Mouse (Mus musculus) midbrain, embryonic 14.5 days (tissue): ENCODE results near the gene Pigg. TPM values are rescaled to one million over a fixed set of nuclear protein-coding genes. Genes with fewer than 3 reads are reported as not detected.
"Not testable (repeated sequence)": the region's sequence is repeated elsewhere in the genome, so short reads cannot be mapped to it uniquely, and the experiment has no call there.

Source experiments
- ATAC-seq: fragments of 200-750 bp; cut with Nextera tagmentation; 2 replicates; pipeline ENCODE4 v1.8.0; 2017; ENCODE audit warnings: moderate number of reproducible peaks, moderate library complexity; ENCODE audit not compliant: low FRiP score, low TSS enrichment
- DNase-seq: peaks from one replicate; pipeline ENCODE4 v3.0.0-alpha.2; 2015
- H3K27ac ChIP-seq: fragments of 300-500 bp; sonication (generic); replicated peaks from 2 replicates; pipeline ENCODE4 v1.5.1; 2014; ENCODE audit warnings: mild to moderate bottlenecking, low read depth, low read length, moderate library complexity
- H3K27me3 ChIP-seq: fragments of 300-500 bp; sonication (generic); 2 replicates; pipeline ENCODE4 v1.6.1; 2014; ENCODE audit warnings: low read length, control low read depth, mixed read lengths; ENCODE audit not compliant: control insufficient read depth, insufficient read depth
- H3K36me3 ChIP-seq: fragments of 300-500 bp; sonication (generic); 2 replicates; pipeline ENCODE4 v1.6.1; 2014; ENCODE audit warnings: low read length, control low read depth; ENCODE audit not compliant: control insufficient read depth, insufficient read depth
- H3K4me1 ChIP-seq: fragments of 300-500 bp; sonication (generic); 2 replicates; pipeline ENCODE4 v1.6.1; 2014; ENCODE audit warnings: mild to moderate bottlenecking, antibody characterized with exemption, low read length, control low read depth; ENCODE audit not compliant: control insufficient read depth, insufficient read depth
- H3K4me2 ChIP-seq: fragments of 300-500 bp; sonication (generic); 2 replicates; pipeline ENCODE4 v1.6.1; 2014; ENCODE audit warnings: mild to moderate bottlenecking, low read length, moderate library complexity
- H3K4me3 ChIP-seq: fragments of 300-500 bp; sonication (generic); replicated peaks from 2 replicates; pipeline ENCODE4 v1.5.1; 2014; ENCODE audit warnings: low read depth, low read length
- H3K9ac ChIP-seq: fragments of 300-500 bp; sonication (generic); replicated peaks from 2 replicates; pipeline ENCODE4 v1.6.1; 2014; ENCODE audit warnings: mild to moderate bottlenecking, low read length, moderate library complexity
- H3K9me3 ChIP-seq: fragments of 300-500 bp; sonication (generic); 2 replicates; pipeline ENCODE4 v1.6.1; 2016; ENCODE audit warnings: low read length, control low read depth, mixed read lengths; ENCODE audit not compliant: control insufficient read depth
- WGBS: fragments of 180-500 bp; shearing (Covaris S2); extraction: QIAGEN DNeasy Blood & Tissue Kit; methylation state at CpG from one replicate; pipeline ENCODE4 v1.1.7; 2014; 5-methylcytosine and 5-hydroxymethylcytosine counted together
- polyA plus RNA-seq: library from polyadenylated mRNA; unstranded; fragments of >200 nt; fragmentation: Nextera tagmentation; extraction: Ambion mirVana; gene quantifications from 2 replicates; pipeline ENCODE4 v1.2.1, GENCODE M21; 2014

Gene Pigg
- 2.9 and 3.7 TPM in 2 replicates for polyA plus RNA-seq

DNA sequence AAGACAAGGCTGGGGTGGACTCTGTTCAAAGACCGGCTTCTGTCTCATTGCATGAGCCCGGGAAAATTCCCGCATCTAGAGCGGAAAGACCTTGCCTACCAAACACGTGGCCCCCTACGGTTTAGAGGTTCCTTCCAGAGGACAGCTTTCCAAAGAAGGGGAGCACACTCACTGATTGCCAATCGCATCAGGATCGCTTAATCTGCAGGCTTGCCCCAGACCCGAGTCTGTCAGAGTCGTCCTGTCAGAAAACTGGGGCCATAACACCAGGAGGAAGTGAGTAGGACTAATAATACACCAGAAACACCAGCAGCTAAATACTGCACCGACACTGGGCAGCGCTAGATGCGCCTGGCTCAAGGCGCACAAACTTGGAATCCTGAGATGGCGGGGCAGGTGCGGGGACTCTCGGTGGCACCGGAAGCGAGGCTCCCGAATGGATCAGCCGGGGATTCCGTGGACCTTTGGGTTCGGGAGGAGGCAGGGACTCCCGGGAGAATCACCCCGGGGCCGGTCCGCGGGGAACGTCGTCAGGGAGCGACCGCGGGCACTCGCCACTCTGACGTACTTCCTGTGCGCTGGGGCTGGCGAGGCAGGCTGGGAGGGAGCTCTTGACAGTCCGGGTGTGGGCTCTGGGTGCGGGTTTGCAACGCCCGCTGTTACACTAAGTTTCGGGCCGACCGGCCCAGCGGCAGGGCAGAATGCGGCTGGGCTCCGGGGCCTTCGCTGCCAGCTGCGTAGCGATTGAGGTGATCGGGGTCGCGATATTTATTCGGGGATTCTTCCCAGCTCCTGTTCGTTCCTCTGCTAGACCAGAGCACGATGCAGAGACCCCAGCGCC is at the start of gene Pigg:
TSS of gene Pigg (plus strand) at position 386 of the 841 bp plus-strand sequence.
- ATAC-seq: peak; percentile 98
- peak within 1 kb of the TSS; percentile 80 for H3K9ac ChIP-seq
- WGBS: under 1% methylated on average over 57 of the region's 57 CpGs
- peak; percentile 95 for DNase-seq
- peak within 1 kb of the TSS; percentile 84 for H3K27ac ChIP-seq
- H3K4me3 ChIP-seq: peak within 1 kb of the TSS; percentile 69
- H3K9me3 ChIP-seq: no peaks in the 10 kb centered on the region
- H3K4me2 ChIP-seq: peak within 1 kb of the TSS; percentile 92
- peaks cover 6% of the 10 kb centered on the region; the same call in 1 of the 2 replicates for H3K4me1 ChIP-seq
- no peaks in the 10 kb centered on the region for H3K27me3 ChIP-seq
- H3K36me3 ChIP-seq: peaks cover 4% of the 10 kb centered on the region

DNA sequence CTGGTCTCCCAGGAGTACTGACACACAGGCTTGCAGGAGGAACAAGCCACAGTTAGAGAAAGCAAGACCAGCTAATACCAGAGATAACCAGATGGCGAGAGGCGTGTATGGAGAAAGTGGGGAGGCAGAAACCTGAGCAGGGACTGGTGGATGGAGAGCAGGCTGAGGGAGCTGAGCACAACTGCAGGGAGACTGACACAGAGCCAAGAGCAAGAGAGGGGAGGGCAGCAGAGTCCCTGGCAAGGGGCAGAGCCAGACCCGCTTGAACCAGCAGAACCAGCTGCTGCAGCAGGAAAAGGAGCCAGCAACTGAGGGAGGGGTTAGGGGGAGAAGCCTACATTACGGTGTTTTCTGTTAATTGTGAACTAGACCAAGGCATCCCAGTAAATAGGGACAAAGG is 49.7 kb upstream of the Pigg start:
- no peaks in the 10 kb centered on the region for H3K36me3 ChIP-seq
- ATAC-seq (no peak), DNase-seq (peak; percentile 7)
- H3K4me3 ChIP-seq: no peak overlapping the region
- 57% methylated on average over 4 of the region's 4 CpGs for WGBS
- no peaks in the 10 kb centered on the region for H3K9me3 ChIP-seq
- H3K4me1 ChIP-seq: no peaks in the 10 kb centered on the region; the same call in 1 of the 2 replicates
- H3K4me2 ChIP-seq: no peak overlapping the region
- H3K27ac ChIP-seq: no peak overlapping the region
- H3K9ac ChIP-seq: no peak overlapping the region
- no peaks in the 10 kb centered on the region for H3K27me3 ChIP-seq

DNA sequence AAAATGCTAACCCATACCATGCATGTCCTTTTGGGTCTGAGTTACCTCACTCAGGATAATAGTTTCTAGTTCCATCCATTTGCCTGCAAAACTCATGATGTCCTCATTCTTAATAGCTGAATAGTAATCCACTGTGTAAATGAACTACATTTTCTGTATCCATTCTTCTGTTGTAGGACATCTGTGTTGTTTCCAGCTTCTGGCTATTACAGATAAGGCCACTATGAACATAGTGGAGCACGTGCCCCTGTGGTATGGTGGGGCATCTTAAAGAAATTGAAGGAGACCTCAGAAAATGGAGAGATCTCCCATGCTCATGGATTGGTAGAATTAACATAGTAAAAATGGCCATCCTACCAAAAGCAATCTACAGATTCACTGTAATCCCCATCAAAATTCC is 48.6 kb upstream of the Pigg start:
- 78% methylated on average over 1 of the region's 1 CpGs for WGBS
- not testable (repeated sequence) for ATAC-seq, DNase-seq

DNA sequence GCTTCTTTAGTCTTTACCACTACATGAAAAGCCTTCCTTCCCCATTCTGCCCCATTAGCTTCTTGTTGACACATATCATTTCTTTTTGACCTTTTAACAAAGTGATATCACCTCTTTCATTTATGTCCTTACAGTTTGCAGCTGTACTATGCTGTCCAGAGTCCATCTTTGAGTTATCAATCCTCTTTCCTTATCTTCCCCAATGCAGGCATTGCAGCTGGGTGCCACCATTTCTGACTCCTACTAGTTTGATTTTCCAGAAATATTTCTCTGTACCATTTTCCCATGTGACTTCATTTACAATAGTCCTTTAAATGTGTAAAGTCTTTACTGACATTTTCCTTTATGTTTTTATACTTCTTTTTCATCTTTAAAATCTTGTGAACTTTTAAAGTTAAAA is 45.4 kb upstream of the Pigg start:
- H3K4me3 ChIP-seq: no peak overlapping the region
- no peak overlapping the region for H3K9ac ChIP-seq
- no peak overlapping the region for H3K27ac ChIP-seq
- ATAC-seq (no peak), DNase-seq (no peak)
- no peaks in the 10 kb centered on the region for H3K27me3 ChIP-seq
- no peaks in the 10 kb centered on the region for H3K9me3 ChIP-seq
- no peaks in the 10 kb centered on the region for H3K36me3 ChIP-seq
- no peak overlapping the region for H3K4me2 ChIP-seq
- H3K4me1 ChIP-seq: peaks cover 22% of the 10 kb centered on the region

More for the DNA sequence above, 48.6 kb upstream of the Pigg start:
- not testable (repeated sequence) for H3K4me2 ChIP-seq, H3K9me3 ChIP-seq, H3K36me3 ChIP-seq, H3K27ac ChIP-seq, H3K9ac ChIP-seq, H3K27me3 ChIP-seq, H3K4me3 ChIP-seq, H3K4me1 ChIP-seq

DNA sequence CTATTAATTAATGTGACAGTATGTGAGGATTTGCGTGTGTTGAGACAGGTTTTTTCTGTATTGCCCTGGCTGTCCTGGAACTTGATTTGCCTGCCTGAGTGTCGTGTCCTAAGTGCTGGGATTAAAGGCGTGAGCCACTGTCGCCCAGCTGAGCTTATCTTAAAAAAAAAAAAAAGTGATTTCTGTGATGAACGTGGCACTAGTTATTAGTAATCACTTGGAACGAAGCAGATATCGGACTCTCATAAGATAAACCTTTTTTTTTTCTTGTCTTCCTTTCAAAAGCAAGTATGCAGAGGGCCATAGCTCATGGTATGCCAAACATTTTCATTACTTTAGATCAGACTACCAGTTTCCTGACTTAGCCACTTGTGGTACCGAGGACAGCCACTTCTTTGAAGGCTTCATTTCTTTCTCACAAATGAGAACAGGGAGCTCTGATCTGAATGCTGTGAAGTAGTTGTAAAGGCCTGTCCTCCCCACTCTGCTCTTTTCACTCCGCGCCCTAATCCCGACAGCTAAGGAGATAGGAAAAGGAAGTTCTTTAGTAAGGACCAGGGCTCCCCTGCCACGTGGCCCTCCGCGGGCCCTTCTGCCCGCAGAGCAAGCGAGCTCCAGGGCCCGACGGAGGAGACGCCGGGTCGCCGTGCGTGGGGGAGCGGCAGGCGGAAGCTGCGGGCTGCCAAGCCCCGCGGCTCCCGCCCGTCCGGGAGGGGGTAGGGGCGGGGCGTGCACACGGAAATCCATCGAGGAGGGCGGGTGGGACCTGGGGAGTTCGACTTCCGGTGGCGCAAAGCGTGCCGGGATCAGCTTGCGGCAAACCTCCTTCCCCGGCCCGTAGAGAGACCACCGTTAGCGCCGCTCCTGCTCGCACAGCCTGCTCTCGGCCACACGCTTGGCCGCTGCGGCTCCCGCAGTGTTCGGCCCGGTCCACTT is 44.0 kb upstream of the Pigg start, which contains the start of gene Dr1:
TSS of gene Dr1 (plus strand) at position 771 of the 936 bp plus-strand sequence.
- Histone ChIP-seq H3K36me3 (0 out of 2 replicates have a peak, but pooled peaks cover 5% of the 10 kb centered on the region), H3K9me3 (no peaks in the 10 kb centered on the region), H3K9ac (peak within 1 kb of the TSS; percentile 94), H3K4me2 (peak within 1 kb of the TSS; percentile 93), H3K27me3 (no peaks in the 10 kb centered on the region), H3K4me1 (peaks cover 26% of the 10 kb centered on the region), H3K4me3 (peak within 1 kb of the TSS; percentile 94), H3K27ac (peak within 1 kb of the TSS; percentile 93)
- WGBS: 3% methylated on average over 51 of the region's 55 CpGs
- ATAC-seq (peak; percentile 98), DNase-seq (peak; percentile 96)

GRCm38 (mm10) chr5:108269063-108269810 is 43.2 kb upstream of the Pigg start:
- no peaks in the 10 kb centered on the region for H3K27me3 ChIP-seq
- peaks cover 26% of the 10 kb centered on the region for H3K4me1 ChIP-seq
- peak overlapping the region; percentile 94 for H3K4me3 ChIP-seq
- no peaks in the 10 kb centered on the region for H3K9me3 ChIP-seq
- under 1% methylated on average over 44 of the region's 44 CpGs for WGBS
- H3K36me3 ChIP-seq: 0 out of 2 replicates have a peak, but pooled peaks cover 5% of the 10 kb centered on the region
- H3K27ac ChIP-seq: peak overlapping the region; percentile 93
- peak overlapping the region; percentile 94 for H3K9ac ChIP-seq
- peak overlapping the region; percentile 93 for H3K4me2 ChIP-seq
- ATAC-seq: no peak; the same call in 1 of the 2 replicates
- peak; percentile 26 for DNase-seq

DNA sequence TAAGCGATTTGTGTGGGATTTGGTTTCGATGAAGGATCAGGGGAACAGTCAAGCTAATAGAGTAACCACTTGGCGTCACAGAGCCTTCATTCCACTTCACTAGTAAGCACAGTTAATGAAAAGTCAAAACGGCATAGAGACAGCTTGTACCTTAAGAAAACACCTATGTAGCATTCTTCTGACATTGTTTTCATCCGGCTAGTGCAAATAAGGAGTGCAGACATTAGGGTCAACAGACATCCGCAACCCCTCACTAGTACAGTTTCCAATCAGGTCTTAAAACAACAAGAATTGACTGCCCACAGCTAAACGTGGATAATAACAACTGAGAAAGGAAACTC is 42.6 kb upstream of the Pigg start:
- Histone ChIP-seq H3K4me2 (peak overlapping the region; percentile 93), H3K27ac (no peak overlapping the region; the same call in 1 of the 2 replicates), H3K4me1 (peaks cover 26% of the 10 kb centered on the region), H3K4me3 (peak overlapping the region; percentile 94), H3K9me3 (no peaks in the 10 kb centered on the region), H3K36me3 (0 out of 2 replicates have a peak, but pooled peaks cover 5% of the 10 kb centered on the region), H3K27me3 (no peaks in the 10 kb centered on the region), H3K9ac (peak overlapping the region; percentile 94)
- ATAC-seq (no peak), DNase-seq (no peak)
- 23% methylated on average over 7 of the region's 7 CpGs for WGBS

DNA sequence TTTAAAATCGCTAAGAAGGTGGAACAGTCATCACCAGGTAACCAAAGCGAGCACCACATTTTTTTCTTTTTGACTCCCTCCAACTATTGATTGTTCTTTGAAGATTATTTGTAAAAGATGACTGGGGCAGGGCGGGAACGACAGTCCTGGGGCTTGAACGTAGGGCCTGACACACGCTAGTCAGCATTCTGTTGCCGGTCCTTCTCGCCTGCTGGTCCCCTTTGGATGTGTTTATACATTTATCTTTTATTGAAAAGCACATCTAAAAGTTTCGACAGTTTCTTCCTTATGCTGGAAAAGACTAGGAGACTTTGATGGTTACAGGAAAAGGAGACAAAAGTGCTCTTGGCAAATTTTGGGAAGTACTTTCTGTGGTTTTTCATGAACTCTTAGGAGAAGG is 42.0 kb upstream of the Pigg start:
- WGBS: 58% methylated on average over 9 of the region's 9 CpGs
- H3K4me2 ChIP-seq: peak overlapping the region; percentile 93
- no peaks in the 10 kb centered on the region for H3K9me3 ChIP-seq
- ATAC-seq (no peak), DNase-seq (no peak)
- H3K4me1 ChIP-seq: peaks cover 26% of the 10 kb centered on the region
- H3K4me3 ChIP-seq: peak overlapping the region; percentile 94
- H3K27me3 ChIP-seq: no peaks in the 10 kb centered on the region
- peak overlapping the region; percentile 94 for H3K9ac ChIP-seq
- no peak overlapping the region for H3K27ac ChIP-seq
- H3K36me3 ChIP-seq: 0 out of 2 replicates have a peak, but pooled peaks cover 5% of the 10 kb centered on the region
